Mouse (Mus musculus): ENCODE measurements around the gene Id3.

DNA sequence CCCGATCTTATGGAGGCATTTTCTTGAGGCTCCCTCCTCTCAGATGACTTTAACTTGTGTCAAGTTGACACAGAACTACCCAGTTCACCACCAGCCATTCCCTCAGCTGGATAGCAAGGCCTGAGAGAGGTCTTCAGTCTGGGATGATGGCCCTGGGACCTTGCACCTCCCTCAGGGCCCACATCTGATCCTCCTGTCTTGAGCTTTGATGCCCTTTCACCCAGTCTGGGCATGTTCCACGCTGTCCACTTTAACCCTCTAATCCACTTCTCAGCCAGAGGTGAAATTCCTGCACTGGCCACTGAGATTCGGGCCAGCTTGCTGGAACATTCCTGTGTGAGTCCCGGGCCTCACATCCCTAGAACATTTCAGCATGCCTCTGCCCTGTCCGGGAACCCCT, 17.3 kb upstream of the Id3 start:
- TF ChIP-seq CTCF (IDR thresholded peaks at IDR 0.05) (no peak), POLR2A (IDR thresholded peaks at IDR 0.05; ENCODE audit: insufficient read depth, low read depth, low read length) (no peak)
